Mouse (Mus musculus): ENCODE measurements around the gene Onecut1. TPM values are rescaled to one million over a fixed set of nuclear protein-coding genes. Genes with fewer than 3 reads are reported as not detected.

Gene Onecut1
- polyA plus RNA-seq, 1 experiment = not detected

DNA sequence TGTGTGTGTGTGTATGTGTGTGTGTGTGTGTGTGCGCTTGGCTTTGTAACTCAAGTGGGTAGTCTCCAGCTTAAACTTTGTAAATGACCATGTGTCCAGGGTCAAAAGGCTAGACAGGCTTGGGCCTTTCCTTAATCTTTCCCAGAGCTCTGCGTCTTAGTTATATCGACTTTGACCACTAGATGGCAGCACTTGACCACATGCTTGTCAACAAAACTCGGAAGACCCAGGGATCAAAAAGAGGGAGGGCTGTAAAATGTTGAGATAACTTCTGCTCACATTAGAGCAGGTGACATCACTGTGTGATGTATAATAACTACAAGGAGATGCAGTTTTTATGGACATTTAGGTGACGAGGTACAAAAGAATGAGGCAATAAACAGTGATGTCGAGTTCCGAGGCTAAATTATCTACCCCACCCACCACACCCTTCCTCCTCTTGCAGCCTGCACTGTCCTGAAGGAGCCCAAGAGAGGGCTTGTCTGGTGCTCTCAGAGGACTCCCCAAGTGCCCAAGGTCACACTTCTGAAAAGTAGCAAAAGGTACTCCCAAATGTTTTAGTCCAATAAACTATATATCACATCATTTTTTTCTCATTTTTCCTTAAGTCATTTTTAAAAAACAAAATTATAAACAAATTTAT lies 43.3 kb downstream of the Onecut1 start:
- TF ChIP-seq TAL1 (IDR thresholded peaks at IDR 0.05; ENCODE audit: low read length) (no peak), GATA1 (IDR thresholded peaks at IDR 0.05; ENCODE audit: low read length) (no peak)
- Histone ChIP-seq H3K9me3 (ENCODE audit: control insufficient read depth, low read length) (no peaks in the 10 kb centered on the region), H3K36me3 (ENCODE audit: control insufficient read depth) (no peaks in the 10 kb centered on the region), H3K4me3 (replicated peaks) (no peak overlapping the region), H3K27me3 (ENCODE audit: control insufficient read depth) (no peaks in the 10 kb centered on the region), H3K4me1 (ENCODE audit: control insufficient read depth) (no peaks in the 10 kb centered on the region; the same call in 1 of the 2 replicates)

DNA sequence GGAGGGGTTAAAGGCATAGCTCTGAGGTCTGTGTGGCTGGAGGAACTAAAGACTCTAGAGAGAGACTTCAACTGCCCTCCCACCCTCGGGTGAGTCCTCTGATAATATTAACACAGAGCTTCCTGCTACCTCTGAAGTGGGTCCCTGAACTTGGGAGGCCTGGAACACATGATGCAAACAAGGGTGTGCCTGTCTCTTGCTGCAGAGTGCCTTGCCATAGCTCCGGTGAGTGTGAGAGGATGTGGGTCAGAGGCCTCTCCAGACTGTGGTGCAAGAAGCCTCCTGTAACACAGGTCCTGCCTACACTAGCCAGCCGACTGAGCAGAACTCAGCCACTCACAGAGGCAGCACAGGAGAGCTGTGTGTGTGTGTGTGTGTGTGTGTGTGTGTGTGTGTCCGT lies 45.2 kb downstream of the Onecut1 start:
- Histone ChIP-seq H3K36me3 (ENCODE audit: control insufficient read depth) (no peaks in the 10 kb centered on the region), H3K9me3 (ENCODE audit: control insufficient read depth, low read length) (no peaks in the 10 kb centered on the region), H3K4me3 (replicated peaks) (no peak overlapping the region), H3K4me1 (ENCODE audit: control insufficient read depth) (no peaks in the 10 kb centered on the region; the same call in 1 of the 2 replicates), H3K27me3 (ENCODE audit: control insufficient read depth) (no peaks in the 10 kb centered on the region)
- TF ChIP-seq TAL1 (IDR thresholded peaks at IDR 0.05; ENCODE audit: low read length) (no peak), GATA1 (IDR thresholded peaks at IDR 0.05; ENCODE audit: low read length) (no peak)

DNA sequence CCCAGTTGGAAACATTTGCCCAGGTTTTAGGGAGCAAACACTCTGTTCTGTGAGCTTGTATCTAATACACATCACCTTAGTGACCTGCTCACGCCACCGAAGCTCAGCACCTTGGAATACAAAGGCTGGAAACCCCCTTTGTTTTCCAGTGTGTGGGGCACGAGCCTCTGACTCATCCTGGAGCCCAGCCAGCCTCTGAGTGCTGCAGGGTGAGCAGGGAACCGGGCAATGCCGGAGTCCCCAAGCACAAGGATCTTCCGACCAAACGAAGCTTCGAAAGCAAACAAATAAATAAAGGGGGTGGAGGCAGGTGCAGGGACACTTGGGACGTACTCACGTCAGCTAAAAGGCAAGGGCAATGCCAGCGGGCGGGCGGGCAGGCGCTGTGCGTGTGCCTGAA lies 47.5 kb downstream of the Onecut1 start:
- Histone ChIP-seq H3K4me3 (replicated peaks) (no peak overlapping the region), H3K9me3 (ENCODE audit: control insufficient read depth, low read length) (no peaks in the 10 kb centered on the region), H3K4me1 (ENCODE audit: control insufficient read depth) (no peaks in the 10 kb centered on the region; the same call in 1 of the 2 replicates), H3K27me3 (ENCODE audit: control insufficient read depth) (no peaks in the 10 kb centered on the region), H3K36me3 (ENCODE audit: control insufficient read depth) (no peaks in the 10 kb centered on the region)
- TF ChIP-seq TAL1 (IDR thresholded peaks at IDR 0.05; ENCODE audit: low read length) (no peak), GATA1 (IDR thresholded peaks at IDR 0.05; ENCODE audit: low read length) (no peak)

DNA sequence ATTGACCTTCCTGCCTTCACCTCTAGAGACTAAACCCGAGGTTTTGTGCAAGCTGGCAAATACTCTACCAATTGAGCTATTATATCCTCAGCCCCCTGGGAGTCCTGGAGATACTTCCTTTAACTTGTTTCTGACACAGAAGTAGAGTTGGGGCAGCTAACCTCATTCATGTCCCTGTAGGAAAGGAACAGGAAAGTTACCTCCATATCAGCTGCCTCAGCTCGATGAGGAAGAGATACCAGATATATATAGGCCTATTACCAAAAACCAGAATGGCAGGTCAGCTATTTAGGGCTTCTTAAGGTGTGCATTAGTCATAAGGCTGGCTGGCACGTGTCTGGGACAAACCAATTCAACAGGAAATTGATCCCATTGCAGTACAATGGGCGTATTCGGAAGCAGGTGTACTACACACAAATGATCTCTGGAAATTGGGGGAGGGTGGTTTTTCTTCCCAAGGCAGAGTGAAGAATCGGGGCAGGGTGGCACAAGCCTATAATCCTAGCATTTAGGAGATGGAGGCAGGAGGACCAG lies 48.6 kb downstream of the Onecut1 start:
- Histone ChIP-seq H3K27me3 (ENCODE audit: control insufficient read depth) (no peaks in the 10 kb centered on the region), H3K9me3 (ENCODE audit: control insufficient read depth, low read length) (no peaks in the 10 kb centered on the region), H3K4me3 (replicated peaks) (no peak overlapping the region), H3K4me1 (ENCODE audit: control insufficient read depth) (no peaks in the 10 kb centered on the region), H3K36me3 (ENCODE audit: control insufficient read depth) (no peaks in the 10 kb centered on the region)
- no peak for TF ChIP-seq TAL1 (IDR thresholded peaks at IDR 0.05; ENCODE audit: low read length)
- TF ChIP-seq GATA1 (IDR thresholded peaks at IDR 0.05; ENCODE audit: low read length) = no peak

DNA sequence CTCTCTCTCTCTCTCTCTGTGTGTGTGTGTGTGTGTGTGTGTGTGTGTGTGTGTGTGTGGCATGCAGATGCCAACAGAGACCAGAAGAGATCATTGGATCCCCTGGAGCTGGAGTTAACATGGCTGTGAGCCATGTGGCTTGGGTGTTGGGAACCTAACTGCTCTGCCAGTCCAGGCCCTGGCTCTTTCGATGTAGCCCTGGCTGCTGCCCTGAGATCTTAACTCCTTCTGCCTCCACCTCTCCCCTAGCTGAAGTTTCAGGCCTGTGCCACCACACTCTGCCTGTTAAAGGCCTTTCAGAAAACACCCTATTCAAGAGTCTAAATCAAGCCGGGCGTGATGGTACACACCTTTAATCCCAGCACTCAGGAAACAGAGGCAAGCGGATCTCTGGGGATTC lies 49.7 kb downstream of the Onecut1 start:
- Histone ChIP-seq H3K4me3 (replicated peaks) (no peak overlapping the region), H3K27me3 (ENCODE audit: control insufficient read depth) (no peaks in the 10 kb centered on the region), H3K36me3 (ENCODE audit: control insufficient read depth) (no peaks in the 10 kb centered on the region), H3K9me3 (ENCODE audit: control insufficient read depth, low read length) (no peaks in the 10 kb centered on the region), H3K4me1 (ENCODE audit: control insufficient read depth) (no peaks in the 10 kb centered on the region)
- TF ChIP-seq GATA1 (IDR thresholded peaks at IDR 0.05; ENCODE audit: low read length) = no peak
- TF ChIP-seq TAL1 (IDR thresholded peaks at IDR 0.05; ENCODE audit: low read length) = no peak

DNA sequence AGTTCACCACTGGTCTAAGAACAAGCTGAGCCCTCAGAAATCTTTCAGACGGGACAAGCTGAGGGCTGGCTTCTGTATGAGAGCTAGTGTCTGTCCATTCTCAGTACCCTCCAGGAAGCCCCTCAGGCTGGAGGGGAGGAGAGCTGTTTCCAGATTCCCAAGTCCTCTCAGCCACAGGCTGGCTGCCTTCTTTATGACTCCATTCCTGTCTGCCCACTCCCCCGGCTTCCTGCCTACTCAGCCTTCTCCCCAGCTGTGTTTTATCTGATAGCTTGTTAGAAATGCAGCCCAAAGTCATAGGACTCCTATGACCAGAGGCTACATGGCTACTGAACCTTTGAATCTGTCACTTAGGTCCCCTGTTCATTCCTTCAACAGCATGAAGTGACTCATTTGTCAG lies 50.2 kb downstream of the Onecut1 start:
- H3K4me3 ChIP-seq (replicated peaks) = no peak overlapping the region
- no peaks in the 10 kb centered on the region for H3K9me3 ChIP-seq (ENCODE audit: control insufficient read depth, low read length)
- TF ChIP-seq TAL1 (IDR thresholded peaks at IDR 0.05; ENCODE audit: low read length) (no peak), GATA1 (IDR thresholded peaks at IDR 0.05; ENCODE audit: low read length) (no peak)
- H3K4me1 ChIP-seq (ENCODE audit: control insufficient read depth) = no peaks in the 10 kb centered on the region
- no peaks in the 10 kb centered on the region for H3K27me3 ChIP-seq (ENCODE audit: control insufficient read depth)
- no peaks in the 10 kb centered on the region for H3K36me3 ChIP-seq (ENCODE audit: control insufficient read depth)

DNA sequence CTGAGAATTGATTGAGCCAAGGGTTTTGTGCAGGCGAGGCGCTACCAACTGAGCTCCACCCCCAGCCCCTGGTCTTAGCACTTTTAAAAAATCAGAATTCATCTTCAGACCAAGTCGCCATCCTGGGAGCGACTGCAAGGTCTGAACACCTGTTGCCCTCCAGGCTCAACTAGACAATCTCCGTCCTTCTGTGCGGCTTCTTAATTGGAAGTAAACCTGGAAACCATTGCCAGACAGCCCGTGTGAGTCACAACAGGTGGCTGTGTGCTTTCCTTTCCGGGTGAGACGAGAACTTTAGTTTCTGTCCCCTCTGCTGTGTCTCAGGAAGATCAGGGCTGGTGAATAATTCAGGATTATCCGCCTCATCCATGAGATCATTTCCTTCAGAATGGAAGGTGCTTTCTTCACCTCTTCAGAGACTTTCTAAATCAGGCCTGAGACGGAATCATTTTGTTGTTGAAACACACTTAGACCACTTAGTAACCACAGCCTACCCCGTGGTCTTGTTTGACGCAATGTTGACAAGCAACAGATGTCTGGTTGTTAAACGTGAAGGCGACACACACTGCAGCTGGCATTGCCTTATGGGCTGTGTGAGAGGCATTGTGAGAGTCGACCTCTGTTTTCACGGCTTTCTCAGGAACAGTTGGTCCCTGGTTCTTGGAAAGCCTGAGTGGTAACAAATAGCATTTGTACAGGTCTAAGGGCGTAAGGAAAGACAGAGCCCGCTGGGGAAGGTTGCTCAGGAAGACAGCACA lies 51.1 kb downstream of the Onecut1 start:
- Histone ChIP-seq H3K4me3 (replicated peaks) (no peak overlapping the region), H3K27me3 (ENCODE audit: control insufficient read depth) (no peaks in the 10 kb centered on the region), H3K36me3 (ENCODE audit: control insufficient read depth) (no peaks in the 10 kb centered on the region), H3K9me3 (ENCODE audit: control insufficient read depth, low read length) (peaks cover 4% of the 10 kb centered on the region; the same call in 1 of the 2 replicates), H3K4me1 (ENCODE audit: control insufficient read depth) (no peaks in the 10 kb centered on the region)
- TF ChIP-seq TAL1 (IDR thresholded peaks at IDR 0.05; ENCODE audit: low read length) = no peak
- no peak for TF ChIP-seq GATA1 (IDR thresholded peaks at IDR 0.05; ENCODE audit: low read length)

DNA sequence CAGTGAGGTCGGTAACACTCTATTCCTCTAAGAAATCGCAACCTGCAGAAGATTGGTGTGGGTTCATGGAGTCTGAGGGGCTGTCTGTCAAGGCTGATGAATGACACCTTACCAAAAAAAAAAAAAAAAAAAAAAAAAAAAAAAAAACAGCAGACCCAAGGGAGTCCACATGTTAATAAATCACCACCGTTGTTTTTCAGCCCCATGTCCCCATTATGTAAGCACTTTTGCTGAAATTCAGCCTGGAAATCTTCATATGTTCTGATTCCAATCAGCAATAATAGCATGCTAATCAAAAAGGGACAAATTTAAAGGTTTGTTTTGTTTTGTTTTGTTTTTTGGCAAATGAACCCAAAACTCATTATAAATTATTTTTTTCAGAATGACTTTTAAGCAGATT lies 53.9 kb downstream of the Onecut1 start:
- Histone ChIP-seq H3K4me3 (replicated peaks) (no peak overlapping the region), H3K36me3 (ENCODE audit: control insufficient read depth) (no peaks in the 10 kb centered on the region), H3K4me1 (ENCODE audit: control insufficient read depth) (no peaks in the 10 kb centered on the region), H3K27me3 (ENCODE audit: control insufficient read depth) (no peaks in the 10 kb centered on the region), H3K9me3 (ENCODE audit: control insufficient read depth, low read length) (peaks cover 4% of the 10 kb centered on the region; the same call in 1 of the 2 replicates)
- TF ChIP-seq TAL1 (IDR thresholded peaks at IDR 0.05; ENCODE audit: low read length) (no peak), GATA1 (IDR thresholded peaks at IDR 0.05; ENCODE audit: low read length) (no peak)

DNA sequence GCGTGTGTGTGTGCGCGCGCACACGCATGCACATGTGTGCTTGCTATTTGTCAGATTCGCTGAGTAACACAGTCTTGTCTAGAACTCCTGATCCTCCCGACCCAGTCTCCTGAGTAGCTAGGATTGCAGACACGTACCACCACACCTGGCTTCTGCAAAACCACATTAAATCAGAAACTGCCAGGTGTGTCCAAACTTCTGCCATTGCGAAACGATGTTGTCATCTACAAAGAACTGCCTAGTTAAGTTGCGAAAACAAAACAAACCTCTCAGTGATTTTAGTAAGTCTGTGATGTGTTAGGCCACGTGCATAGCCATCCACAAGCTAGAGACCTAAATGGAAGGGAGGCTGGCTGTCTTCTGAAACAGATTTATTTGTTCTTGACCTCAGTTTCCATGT lies 58.7 kb downstream of the Onecut1 start:
- no peaks in the 10 kb centered on the region for H3K27me3 ChIP-seq (ENCODE audit: control insufficient read depth)
- peaks cover 4% of the 10 kb centered on the region; the same call in 1 of the 2 replicates for H3K9me3 ChIP-seq (ENCODE audit: control insufficient read depth, low read length)
- no peak overlapping the region for H3K4me3 ChIP-seq (replicated peaks)
- H3K36me3 ChIP-seq (ENCODE audit: control insufficient read depth) = no peaks in the 10 kb centered on the region
- TF ChIP-seq GATA1 (IDR thresholded peaks at IDR 0.05; ENCODE audit: low read length) (no peak), TAL1 (IDR thresholded peaks at IDR 0.05; ENCODE audit: low read length) (no peak)
- no peaks in the 10 kb centered on the region for H3K4me1 ChIP-seq (ENCODE audit: control insufficient read depth)
